Mouse (Mus musculus): ENCODE measurements at regions not wholly inside any gene's neighbourhood (a gene's known extent, or its start where the extent isn't known, plus 50 kb on each side); places are given as distances from the start of the nearest gene placed in this dataset.
A peak's percentile ranks its signal among the peaks of the same experiment; 100 is the strongest.
"Not testable (repeated sequence)": the region's sequence is repeated elsewhere in the genome, so short reads cannot be mapped to it uniquely, and the experiment has no call there.

DNA sequence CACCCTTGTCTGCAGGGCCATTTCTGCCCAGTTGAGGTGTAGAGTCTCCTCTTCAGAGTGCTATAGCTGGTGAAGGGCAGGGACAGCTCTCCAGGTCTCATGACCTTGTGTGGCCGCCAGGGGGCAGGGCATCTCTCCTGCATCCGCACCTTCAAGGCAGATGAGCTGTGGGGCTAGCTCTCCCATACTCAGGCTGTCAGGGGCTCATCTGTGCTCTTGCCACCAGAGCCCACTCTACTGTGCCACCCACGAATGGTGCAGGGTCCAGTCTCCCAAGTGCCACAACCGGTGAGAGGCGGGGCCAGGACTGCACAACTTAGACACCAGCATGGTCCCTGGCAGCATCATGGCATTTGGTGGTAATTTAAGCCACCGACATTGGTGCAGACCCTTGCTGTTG lies 111.3 kb downstream of the Syt10 start:
- peak; percentile 32 for DNase-seq (ENCODE audit: low read depth, low spot score)

DNA sequence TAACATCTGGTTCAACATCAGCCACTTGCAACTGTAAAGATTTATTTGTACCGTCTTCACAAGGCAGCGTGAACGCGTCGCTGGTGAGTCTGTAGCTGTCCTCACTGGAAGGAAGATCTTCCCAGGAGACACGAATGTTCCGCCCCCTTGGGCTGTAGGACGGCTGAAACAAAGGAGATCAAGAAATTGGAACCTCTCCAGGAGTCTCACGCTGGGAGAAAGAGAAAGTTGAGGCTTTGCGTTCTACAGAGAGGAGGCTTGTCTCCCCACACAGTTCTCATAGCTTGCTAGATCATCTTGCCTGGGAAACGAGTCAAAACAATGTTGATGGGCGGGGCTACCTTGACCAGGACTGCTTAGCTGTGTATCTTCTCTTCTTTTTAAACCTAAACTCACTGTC lies 117.3 kb downstream of the Syt10 start:
- peak; percentile 1 for DNase-seq (ENCODE audit: low read depth, low spot score)

DNA sequence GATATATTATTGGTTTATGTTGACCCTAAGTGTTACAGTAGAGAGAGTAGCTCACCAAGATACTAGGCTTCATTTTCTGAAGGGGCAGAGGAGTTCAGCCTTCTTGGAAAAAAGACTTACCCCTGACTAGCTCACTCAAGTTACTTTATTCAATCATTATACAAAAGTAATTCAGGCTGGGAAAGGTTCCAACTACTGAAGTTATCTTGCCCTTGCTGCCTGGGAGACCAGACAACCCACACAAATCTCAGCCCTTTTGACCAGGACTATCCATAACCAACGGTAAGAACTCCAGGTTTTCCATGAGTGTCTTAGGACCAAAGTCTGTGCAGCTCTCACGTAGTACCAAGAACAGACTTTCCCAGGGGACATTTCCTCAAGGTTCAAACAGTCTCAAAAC lies 105.5 kb upstream of the Rabl2 start:
- DNase-seq (ENCODE audit: low read depth, low spot score), result no peak

DNA sequence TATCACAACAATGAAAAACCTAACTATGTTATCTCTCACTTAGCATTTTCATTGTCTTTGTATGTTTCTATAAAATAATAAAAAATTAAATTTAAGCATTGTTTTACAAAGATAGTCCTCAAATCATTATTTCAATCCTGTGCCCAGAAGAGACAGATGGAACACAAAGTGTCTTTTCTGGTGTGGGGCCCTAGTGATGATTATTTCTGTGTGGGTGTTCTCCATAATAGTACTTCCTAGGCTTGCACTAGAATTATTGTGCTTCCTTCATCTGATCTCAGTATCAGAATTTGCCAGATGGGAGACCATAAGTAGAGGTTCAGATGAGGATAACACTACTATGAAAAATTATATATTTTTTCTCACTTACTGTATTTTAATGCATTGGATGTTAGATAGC lies 84.6 kb upstream of the Rabl2 start:
- DNase-seq (ENCODE audit: low read depth, low spot score), result no peak

DNA sequence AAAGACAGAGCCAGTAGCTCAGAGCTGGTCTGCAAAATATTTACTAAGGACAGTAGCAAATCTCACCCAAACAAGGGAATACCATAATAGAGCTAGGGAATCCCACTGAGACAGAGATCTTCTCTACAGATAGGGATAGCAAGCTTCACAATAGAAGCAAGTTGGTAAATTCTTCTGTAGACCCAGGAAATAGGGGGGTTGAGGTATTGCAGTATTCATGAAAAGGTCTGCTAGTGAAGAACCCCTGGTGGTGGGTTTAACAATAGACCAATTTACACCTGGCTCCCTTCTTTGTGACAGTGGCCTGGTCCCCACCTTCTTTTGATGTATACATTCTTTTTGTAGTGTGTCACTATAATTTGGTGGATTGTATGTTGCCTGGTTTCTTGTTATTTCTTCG lies 64.8 kb upstream of the Rabl2 start:
- not testable (repeated sequence) for DNase-seq (ENCODE audit: low read depth, low spot score)

Data from mesoderm, embryonic 11.5 days (tissue).